Mouse (Mus musculus) liver (tissue): Measurements from ENCODE around the gene Trmt2a.

ENCODE experiments used
- DNase-seq: peaks from one replicate; pipeline ENCODE4 v3.0.0-alpha.2; 2020; ENCODE audit warnings: mixed read lengths

Gene Trmt2a

DNA sequence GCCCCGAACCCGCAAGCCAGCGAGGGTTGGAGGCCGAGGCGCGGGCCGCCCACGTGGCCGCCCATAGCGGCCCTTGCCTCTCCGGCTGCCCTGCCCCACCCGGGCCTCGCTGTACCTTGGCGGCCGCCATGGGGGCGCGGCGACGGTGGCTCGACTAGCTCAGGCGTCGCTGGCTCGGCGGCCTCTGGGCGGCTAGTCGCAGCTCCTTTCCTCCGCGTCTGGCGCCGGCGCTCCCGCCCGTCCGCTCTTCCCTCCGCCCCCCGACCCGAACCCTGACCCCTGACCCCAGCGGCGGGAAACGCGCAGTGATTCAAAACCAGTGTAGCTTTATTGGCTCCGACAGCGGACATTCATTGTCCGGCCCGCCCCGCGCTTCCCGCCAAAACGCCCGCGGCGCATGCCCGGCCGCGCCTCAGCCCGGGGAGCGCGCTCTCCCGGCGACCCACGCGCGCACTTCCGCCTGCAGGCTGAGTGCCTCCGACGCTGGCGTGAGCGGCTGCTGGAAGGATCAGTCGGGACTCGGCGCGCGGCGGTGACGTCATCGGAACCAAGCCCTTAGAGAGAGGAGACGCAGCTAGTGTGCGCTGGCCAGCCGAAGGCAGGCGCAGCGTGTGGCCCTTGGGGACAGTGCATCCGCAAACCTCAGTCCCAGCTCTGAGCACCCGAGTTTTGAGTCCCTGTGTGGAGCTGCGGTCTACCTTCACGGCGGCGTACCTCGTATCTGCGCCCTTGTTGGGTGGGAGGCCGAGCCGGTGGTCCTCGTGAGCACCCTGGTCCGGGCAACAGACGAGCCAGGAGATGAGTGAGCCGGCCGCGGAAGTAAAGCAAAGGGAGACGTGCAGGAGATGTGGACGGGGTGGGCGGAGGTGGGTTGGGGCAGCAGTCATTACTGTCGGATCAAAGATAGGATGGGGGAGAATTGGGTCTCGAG lies at the start of gene Trmt2a, which contains the start of gene Ranbp1:
Gene Trmt2a (plus strand): TSS at position 247 of the 931 bp plus-strand sequence.
Gene Ranbp1 (minus strand): TSS at position 300 of the 931 bp plus-strand sequence.
- DNase-seq = peak; percentile 98

GRCm38 (mm10) chr16:18200062-18200461 lies 48.4 kb upstream of the Trmt2a start:
- no peak for DNase-seq

DNA sequence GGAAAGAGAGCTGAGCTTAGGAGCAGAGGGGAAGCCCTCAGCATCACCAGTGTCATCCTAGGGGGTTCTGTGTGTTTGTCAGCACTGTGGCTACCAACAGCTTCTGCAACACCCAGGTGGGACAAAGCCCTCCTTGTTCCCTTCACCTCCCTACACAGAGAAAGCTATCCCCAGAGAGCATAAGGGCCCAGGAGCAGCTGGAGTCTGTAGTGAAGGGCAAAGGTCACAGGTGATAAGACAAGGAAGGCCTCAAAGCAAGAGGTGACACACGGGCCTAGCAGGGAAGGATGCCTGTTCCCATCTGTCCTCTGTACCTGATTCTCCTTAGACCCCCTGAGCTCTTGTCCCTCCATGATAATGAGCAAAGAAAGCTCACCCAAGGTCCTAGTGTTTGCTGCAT lies 46.9 kb upstream of the Trmt2a start:
- DNase-seq = no peak

DNA sequence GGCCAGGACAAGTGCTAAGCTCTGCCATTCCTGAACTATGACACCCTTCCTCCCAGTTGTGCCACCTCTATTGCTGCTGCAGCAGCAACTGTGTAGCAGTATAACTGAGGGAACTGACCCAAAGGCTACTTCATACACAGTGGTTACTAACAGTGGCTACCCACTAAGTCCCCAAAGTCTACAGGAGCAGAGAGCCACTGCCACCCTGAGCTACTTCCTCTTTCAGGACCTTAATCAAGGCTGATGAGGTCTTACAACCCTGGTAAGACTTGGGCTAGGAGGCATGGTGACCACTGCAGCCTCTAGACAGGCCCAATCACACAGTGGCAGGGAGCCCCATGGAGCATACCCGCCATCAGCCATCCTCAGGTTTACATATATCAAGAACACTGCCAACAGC lies 46.4 kb upstream of the Trmt2a start:
- DNase-seq = no peak

- no peak for DNase-seq
Measured at GRCm38 (mm10) chr16:18203430-18204091, 44.9 kb upstream of the Trmt2a start.

DNA sequence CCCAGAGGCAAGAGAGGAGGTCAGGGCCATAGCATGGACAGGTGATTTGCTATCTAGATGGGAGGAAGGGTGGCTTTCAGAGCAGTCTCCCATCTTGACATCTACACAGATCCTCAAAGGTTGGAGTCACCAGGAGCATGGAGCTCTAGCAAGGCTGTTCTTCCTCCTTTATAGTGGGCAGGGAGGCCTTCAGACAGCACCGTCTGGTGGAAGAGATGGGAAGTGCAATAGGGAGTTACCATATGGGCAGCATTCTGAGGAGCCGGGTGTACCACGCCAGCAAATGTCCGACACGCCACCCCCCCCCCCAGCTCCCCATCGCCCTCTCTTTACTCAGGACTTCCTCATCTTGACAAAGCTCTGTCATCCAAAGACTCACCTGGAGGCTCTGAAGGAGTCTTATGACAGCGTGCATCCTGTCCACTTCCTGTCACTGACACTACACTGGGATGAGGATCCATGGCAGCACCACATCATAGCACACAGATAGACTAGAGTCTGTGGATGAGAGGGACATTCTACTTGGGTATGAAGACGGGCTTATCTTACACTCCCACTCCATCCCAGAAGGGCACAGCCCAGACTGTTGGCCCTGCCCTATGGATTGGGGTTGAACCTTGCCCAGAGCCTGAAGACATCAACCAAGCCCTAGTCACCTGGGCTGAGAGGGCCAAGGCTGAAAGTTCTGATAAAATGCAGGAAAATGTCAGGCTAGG lies 37.6 kb upstream of the Trmt2a start:
- peak; percentile 60 for DNase-seq

DNA sequence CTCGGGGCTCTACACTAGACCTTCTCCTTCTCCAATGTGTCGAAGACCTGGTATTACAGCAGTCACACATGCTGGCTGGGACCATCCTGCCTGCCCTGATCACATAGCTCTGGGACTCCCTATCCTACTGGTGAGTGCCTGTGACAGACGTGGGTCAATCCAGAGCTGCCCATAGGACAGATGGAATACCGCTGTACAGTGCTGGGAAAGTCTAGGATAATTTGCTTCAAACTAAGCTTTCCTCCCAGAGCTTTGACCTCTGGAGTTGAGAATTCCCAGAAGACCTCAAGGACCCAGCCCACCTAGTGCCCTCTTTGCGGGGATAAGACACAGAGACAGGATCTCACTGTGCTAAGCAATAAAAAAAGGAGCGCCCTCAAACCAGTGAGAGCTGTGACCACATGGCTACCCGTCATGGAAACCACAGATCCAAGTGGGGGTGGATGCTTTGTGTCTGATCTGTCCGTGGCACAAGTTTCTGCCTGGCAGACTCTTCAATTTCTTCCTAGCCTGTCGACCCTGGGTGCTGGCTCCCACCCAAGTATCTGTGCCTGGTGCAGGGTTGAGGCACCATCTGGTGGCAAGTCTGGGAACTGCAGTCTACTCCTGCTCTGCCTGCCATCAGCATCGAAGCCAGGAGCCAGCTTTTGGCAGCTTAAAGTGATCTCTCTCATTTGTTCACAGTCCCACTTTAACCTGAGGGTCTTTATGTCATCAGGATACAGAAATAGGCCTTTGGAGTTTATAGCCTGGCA lies 36.9 kb upstream of the Trmt2a start:
- DNase-seq = peak; percentile 78

GRCm38 (mm10) chr16:18213689-18214088 lies 34.8 kb upstream of the Trmt2a start:
- no peak for DNase-seq

DNA sequence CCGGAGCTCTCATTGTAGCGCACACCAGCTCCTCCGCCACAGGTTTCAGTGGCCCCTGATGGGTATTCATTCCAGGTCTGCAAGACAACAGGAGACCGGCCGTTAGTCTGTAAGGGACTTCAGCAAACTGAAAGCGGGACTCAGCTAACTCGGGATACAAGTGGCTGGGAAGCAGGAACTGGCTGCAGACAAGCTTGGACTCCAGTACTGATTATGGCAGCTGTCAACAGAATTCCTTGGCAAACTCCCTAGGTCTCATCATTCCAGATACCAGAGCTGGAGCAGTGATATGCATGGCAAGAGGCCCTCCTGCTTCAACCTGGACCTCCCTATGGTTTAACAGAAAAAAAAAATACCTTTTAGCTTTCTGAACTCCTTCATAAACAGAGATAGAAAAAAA lies 33.6 kb upstream of the Trmt2a start:
- no peak for DNase-seq

DNA sequence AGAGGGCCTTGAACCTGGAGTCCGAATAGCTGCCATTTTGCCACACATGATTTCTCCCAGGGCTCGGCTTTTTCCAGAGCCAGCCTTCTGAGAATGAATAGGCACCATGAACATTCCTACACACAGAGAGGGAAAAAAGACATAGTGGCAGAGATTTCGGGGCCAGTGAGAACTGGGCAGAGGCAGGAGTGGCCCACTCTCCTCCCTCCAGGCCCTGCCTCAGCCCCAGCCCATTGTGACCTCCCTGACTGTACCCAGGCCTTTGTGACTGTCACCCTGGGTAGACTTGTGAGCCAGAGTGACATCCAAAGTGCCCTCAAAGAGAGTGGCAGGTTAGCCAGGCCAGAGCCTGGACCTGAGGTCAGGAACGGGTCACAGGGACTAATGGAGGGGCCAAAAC lies 30.9 kb upstream of the Trmt2a start, which contains the start of gene Ccdc188:
Gene Ccdc188 (plus strand): TSS at position 301 of the 400 bp plus-strand sequence.
- no peak for DNase-seq

DNA sequence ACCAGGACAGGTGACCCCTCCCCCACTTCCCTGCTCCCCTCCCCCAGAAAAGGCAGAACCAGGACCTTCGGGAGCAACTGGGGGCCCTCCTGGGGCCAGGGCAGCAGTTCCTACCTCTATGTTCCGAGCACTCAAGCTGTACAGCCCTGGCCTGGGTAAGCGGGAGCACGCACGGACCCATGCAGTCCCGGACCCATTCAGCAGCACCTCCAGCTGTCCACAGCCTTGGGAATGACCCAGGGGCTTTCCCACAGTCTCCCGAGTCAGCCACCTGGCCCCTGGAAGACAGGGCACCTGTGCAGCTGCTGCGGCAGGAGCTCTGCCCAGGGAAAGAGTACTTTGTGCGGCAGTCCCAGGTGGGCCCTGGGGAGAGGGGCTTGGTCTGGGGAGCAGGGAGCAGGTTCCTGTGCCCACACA lies 29.9 kb upstream of the Trmt2a start:
- DNase-seq = no peak

- peak; percentile 20 for DNase-seq
Measured at GRCm38 (mm10) chr16:18220001-18220400, 28.5 kb upstream of the Trmt2a start.

- no peak for DNase-seq
Measured at GRCm38 (mm10) chr16:18220856-18221542, 27.5 kb upstream of the Trmt2a start.

DNA sequence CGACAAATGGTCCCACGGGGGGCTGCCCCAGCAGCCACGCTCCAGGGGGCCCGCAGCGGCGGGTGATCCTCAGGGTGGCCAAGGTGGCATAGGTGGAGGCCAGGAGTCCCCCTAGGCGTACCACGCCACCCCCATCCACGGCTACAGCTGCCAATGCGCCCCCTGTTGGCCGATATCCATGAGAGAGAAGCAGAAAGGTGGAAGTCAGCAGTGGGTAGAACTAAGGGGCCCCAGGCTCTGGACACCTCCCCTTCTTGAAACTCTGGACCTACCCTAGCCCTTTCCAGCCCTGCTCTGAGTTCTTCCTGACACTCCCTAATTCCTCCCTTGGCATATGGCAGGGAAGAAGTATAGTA lies 27.0 kb upstream of the Trmt2a start:
- DNase-seq = no peak

- no peak for DNase-seq
Measured at GRCm38 (mm10) chr16:18222188-18222587, 26.3 kb upstream of the Trmt2a start.

GRCm38 (mm10) chr16:18227187-18227586 lies 21.3 kb upstream of the Trmt2a start:
- DNase-seq = no peak

DNA sequence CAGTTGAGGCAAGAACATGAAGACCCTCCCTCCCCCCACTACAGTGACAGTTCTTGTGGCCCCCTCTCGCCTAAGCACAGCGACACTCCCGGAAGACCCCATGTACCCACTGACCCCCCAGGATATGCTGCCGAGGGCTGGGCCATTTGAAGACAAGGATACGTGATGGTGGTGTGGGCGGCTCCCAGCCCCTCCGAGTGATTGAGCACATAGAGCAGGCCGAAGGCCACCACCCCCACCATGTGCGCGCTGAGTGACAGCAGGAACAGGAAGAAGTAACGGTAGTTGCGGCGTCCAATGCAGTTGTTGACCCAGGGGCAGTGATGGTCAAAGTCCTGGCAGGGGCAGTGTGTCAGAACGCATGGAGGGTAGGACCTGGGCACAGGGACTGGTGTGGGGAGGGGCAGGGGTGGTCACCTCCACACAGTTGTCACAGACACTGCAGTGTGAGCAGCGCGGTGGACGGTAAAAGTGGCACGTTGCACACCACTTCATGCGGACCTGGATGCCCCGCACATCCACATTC lies 20.5 kb upstream of the Trmt2a start:
- no peak for DNase-seq

GRCm38 (mm10) chr16:18228856-18229255 lies 19.6 kb upstream of the Trmt2a start:
- DNase-seq = no peak

DNA sequence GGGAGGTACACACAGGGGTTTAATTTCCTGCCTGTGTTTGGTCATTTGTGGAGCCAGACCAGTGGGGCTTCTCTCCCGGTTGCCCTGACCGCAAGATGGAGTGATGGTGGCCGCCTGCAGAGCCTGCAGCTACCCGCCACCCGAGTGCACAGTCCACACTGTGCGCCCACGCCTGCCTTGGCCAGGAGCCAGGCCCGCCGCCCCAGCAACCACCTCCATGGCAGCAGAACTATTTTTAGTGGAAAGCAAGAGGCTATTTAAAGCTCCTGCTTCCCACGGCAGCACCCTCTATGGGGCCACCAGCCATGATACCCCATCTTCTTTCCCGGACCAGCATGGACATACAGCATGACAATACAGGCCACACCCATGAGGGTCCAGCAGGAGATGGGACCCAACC lies 18.9 kb upstream of the Trmt2a start:
- no peak for DNase-seq

DNA sequence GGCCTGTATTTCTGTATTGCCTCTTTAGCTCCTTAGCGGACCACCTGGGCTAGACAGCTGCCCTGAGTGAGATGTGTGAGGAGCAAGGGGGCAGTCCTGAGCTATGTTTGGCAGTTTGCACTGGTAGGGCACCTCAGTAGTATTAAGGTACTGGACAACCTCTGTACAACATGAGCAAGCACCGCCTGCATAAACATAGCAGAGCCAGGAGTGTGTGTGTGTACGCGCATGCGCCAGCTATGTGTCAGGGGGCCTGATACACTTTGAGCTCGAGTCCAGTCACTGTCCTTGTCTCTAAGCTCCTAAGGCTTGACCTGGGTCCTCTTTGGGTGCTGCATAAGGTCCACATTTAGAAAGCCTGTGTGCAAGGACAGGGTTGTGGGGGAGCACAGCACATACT lies 17.9 kb upstream of the Trmt2a start:
- no peak for DNase-seq

DNA sequence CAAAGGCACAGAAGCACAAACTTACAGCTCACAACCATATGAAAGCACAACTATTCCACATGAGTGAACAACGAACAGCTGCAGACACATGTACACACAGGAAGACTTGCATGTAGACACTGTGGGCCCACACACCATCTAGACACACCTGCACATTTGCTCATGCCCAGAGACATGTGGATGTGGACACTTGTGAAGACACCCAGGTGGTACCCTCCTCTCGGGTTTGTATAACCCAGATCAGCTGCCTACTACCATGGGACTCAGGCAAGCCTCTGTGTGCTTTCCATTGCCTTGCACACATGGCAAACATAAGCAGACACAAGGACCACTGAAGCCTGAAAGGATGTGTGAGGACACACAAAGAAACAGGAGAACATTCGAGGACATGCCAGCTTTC lies 17.4 kb upstream of the Trmt2a start:
- DNase-seq = no peak

- DNase-seq = no peak
Measured at GRCm38 (mm10) chr16:18231451-18231850, 17.0 kb upstream of the Trmt2a start.
